Mouse (Mus musculus): ENCODE data around the gene Cnr2.

- TF ChIP-seq CTCF (IDR thresholded peaks at IDR 0.05; ENCODE audit: borderline replicate concordance, insufficient read depth, low read length) (no peak), POLR2A (IDR thresholded peaks at IDR 0.05; ENCODE audit: low read depth, low read length) (no peak)
Measured at GRCm38 (mm10) chr4:135922190-135922589, 27.0 kb downstream of the Cnr2 start.
